Mouse (Mus musculus): ENCODE data around the gene Rab36.
"Not testable (repeated sequence)": the region's sequence is repeated elsewhere in the genome, so short reads cannot be mapped to it uniquely, and the experiment has no call there.

Rab36 gene

DNA sequence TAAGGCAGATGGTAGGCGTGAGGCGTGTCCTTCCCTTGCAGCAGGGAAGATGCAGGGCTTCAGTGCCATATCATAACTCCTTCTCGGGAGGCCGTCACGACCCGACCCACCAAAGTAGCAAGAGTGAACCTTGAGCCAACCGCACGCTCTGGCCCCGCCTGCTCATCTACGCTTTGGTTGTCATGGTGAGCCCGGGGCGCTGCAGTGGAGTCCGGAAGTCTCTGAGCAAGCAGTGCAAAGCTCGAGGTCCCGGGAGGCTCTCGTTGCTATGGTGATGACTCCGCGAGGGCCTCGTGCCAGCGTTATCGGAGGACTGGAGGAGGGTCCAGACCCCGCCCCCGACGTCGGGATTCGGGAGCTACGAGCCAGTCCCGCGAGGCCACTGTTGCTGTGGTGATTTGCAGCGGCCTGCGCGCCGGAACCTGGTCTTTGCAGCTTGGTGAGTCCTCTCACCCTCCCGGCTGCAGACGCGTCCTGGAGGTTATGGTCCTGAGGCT is at the start of gene Rab36:
Gene Rab36 (plus strand): TSS at position 176 of the 497 bp plus-strand sequence.
- DNase-seq, result peak; percentile 74

GRCm38 (mm10) chr10:74987698-74988470 is 49.0 kb upstream of the Rab36 start:
- no peak for DNase-seq

DNA sequence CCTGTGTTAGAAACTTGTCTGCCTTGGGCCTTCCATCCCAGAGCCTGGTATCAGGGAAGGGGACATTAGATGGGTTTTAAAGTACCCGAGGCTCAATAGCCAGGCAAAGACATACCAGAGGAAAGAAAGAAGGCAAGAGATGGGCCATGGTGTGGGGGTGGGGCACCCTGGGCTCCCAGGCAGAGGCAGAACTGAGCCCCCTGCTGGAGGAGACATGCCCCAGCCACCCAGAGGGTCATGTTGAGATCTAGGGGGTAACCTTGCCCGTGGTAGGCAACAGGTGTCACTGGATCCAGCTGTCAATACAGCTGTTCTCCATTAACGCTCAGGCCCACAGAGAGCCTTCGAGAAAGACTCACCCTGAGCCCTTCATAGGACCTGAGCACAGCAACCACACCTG is 47.0 kb upstream of the Rab36 start:
- DNase-seq, result no peak

- no peak for DNase-seq
Measured at GRCm38 (mm10) chr10:74990584-74991322, 46.1 kb upstream of the Rab36 start.

GRCm38 (mm10) chr10:74994863-74995262 is 42.0 kb upstream of the Rab36 start:
- DNase-seq, result no peak

GRCm38 (mm10) chr10:74995377-74995776 is 41.5 kb upstream of the Rab36 start:
- no peak for DNase-seq

DNA sequence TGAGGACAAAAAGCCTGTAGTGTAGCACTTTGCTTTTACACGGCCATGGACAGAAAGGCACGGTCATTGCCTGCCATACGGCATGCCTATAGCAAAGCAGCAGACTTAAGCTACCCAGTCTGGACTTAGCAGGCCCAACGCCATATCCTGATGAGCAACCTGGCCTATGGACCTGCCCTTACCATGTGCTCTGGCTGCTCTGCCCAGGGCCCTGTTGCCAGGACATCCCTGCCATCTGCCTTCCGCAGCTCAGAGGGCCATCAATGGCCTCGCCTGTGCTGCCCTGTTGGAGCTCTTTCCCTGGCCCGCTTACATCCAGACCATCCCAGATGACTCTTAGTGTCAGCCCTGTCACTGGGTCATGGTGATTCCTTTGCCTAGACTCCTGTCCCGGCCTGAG is 35.5 kb upstream of the Rab36 start:
- DNase-seq, result peak; percentile 76

GRCm38 (mm10) chr10:75004067-75004466 is 32.8 kb upstream of the Rab36 start:
- no peak for DNase-seq

DNA sequence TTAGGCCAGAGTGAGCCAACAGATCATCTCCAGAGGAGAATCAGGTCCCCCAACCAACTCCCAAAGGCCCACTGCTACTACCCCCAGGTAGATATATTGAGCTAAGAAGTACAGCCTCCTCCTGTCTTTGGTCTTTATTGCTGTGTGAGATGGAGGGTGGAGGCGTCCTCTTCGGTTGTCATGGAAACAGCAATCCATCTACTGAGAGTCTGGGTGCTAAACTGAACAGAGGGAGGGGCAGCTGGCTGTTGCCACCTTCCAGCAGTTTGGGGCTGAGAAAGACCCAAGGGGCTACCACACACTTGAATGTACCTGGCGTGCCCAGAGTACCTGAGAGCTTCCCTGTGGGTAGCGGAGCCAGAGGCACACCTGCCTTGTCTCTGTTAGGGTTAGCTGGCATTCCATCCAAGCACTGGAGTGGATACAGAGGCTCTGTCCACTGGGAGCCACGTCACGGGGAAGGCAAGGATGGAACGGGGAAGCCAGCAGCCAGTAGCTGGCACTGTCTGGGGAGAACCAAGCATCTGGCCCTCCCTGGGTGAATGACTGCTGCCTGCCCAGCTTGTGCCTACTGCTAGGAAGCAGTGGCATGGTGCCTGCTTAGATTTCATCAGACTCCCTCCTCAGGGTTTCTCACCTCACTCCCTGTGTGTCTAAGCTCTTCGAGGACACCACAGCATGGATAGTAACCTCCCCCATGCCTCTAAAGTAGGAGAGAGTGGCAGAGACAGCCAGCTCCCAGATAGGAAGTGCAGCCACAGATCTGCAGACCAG is 29.8 kb upstream of the Rab36 start:
- no peak for DNase-seq

GRCm38 (mm10) chr10:75010704-75011103 is 26.2 kb upstream of the Rab36 start:
- no peak for DNase-seq

DNA sequence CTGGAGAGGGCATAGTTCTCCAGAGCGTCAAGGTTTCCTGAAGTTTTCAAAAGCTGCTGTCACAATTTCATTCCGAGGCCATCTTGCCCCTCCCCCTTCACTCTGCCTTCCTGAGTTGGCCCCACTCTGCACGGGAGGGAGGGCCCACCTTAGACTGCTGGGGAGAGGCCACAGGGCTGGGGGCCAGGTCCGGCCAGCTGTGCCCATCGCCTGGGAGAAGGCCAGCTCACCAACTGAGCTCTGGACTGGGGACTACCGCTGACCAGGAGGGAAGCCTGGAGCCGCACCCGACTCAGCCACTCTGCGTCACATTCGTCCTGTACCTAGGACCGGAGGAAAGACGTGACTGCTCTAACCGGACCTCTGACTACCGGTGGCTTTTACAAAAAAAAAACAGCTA is 21.4 kb upstream of the Rab36 start:
- no peak for DNase-seq

- DNase-seq, result no peak
Measured at GRCm38 (mm10) chr10:75016481-75016880, 20.4 kb upstream of the Rab36 start.

DNA sequence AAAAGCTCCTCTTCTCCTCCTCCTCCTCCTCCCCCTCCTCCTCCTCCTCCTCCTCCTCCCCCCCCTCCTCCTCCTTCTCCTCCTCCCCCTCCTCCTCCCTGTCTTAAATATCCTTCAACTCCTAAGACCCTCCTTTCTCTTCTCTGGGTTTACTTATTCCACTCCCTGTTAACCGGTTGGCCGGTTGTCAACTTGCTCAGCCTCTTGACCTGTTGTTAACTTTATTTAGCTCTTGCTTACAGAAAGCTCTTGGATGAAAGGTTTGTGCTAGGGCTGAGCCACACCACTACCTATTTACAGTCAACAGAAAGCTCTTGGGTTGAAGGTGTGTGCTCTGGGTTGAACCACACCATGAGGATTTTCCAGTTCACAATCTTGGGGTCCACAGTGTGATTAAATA is 16.6 kb upstream of the Rab36 start:
- no peak for DNase-seq

GRCm38 (mm10) chr10:75021138-75021537 is 15.7 kb upstream of the Rab36 start:
- DNase-seq, result peak; percentile 76

- DNase-seq, result no peak
Measured at GRCm38 (mm10) chr10:75026491-75026890, 10.4 kb upstream of the Rab36 start.

- DNase-seq, result no peak
Measured at GRCm38 (mm10) chr10:75028743-75029142, 8.1 kb upstream of the Rab36 start.

- DNase-seq, result no peak
Measured at GRCm38 (mm10) chr10:75029677-75030076, 7.2 kb upstream of the Rab36 start.

- no peak for DNase-seq
Measured at GRCm38 (mm10) chr10:75030234-75030633, 6.6 kb upstream of the Rab36 start.

GRCm38 (mm10) chr10:75031345-75032114 is 5.3 kb upstream of the Rab36 start:
- DNase-seq, result no peak

DNA sequence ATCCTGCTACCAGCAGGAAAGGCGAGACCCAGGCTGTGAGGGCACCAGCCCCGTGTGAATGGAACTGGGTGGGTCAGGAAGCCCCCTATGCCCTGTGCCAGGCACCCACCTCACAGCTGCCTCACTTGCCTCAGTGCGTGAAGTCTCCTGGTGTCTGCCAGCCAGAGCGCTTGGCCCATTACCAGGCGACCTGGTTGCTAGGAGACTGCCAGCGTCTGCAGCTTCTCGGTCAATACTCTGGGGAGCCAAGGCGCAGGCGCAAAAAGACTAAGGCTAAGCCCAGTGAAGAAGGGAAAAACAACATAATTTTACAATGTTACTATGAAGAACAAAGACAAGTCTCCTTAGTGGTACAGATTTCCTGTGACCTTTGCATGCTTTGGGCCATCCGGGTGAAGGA is 4.5 kb upstream of the Rab36 start, which contains the start of gene Rsph14:
Gene Rsph14 (minus strand): TSS at position 192 of the 400 bp plus-strand sequence.
- DNase-seq, result peak; percentile 49

DNA sequence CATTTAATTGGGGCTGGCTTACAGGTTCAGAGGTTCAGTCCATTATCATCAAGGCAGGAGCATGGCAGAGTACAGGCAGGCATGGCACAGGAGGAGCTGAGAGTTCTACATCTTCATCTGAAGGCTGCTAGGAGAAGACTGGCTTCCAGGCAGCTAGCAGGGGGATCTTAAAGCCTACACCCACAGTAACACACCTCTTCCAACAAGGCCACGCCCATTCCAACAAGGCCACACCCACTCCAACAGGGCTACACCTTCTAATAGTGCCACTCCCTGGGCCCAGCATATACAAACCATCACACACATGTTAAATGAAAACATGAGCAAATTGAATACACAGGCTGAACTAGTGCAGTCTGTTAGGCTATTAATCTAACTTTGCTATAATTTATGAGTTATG is 5.2 kb downstream of the Rab36 start:
- DNase-seq, result not testable (repeated sequence)

GRCm38 (mm10) chr10:75044459-75044858 is 7.6 kb downstream of the Rab36 start:
- DNase-seq, result no peak
